Mouse (Mus musculus): ENCODE data around the gene Mettl7a2.

- no peak for TF ChIP-seq CTCF (IDR thresholded peaks at IDR 0.05; ENCODE audit: low read depth)
- TF ChIP-seq EP300 (IDR thresholded peaks at IDR 0.05; ENCODE audit: low read depth) = no peak
Measured at GRCm38 (mm10) chr15:100312346-100312745, 40.7 kb upstream of the Mettl7a2 start.

Data from liver, embryonic 14.5 days (tissue).